Mouse (Mus musculus) intestine, embryonic 16.5 days (tissue): Measurements from ENCODE around the gene Ssh2. TPM values are rescaled to one million over a fixed set of nuclear protein-coding genes. Genes with fewer than 3 reads are reported as not detected.

Experiments used
- ATAC-seq: fragments of 200-750 bp; cut with Nextera tagmentation; 2 replicates; pipeline ENCODE4 v1.8.0; 2017; ENCODE audit warnings: moderate TSS enrichment, moderate library complexity
- H3K27ac ChIP-seq: fragments of 300-500 bp; sonication (generic); 2 replicates; pipeline ENCODE4 v1.5.1; 2014; ENCODE audit warnings: mild to moderate bottlenecking, low read length
- H3K27me3 ChIP-seq: fragments of 300-500 bp; sonication (generic); replicated peaks from 2 replicates; pipeline ENCODE4 v1.6.1; 2014; ENCODE audit warnings: low read length, control low read depth, mixed read lengths; ENCODE audit not compliant: control insufficient read depth, insufficient read depth
- H3K36me3 ChIP-seq: fragments of 300-500 bp; sonication (generic); 2 replicates; pipeline ENCODE4 v1.6.1; 2014; ENCODE audit warnings: low read length, control low read depth; ENCODE audit not compliant: control insufficient read depth, insufficient read depth
- H3K4me1 ChIP-seq: fragments of 300-500 bp; sonication (generic); 2 replicates; pipeline ENCODE4 v1.6.1; 2014; ENCODE audit warnings: low read length, control low read depth, mixed read lengths; ENCODE audit not compliant: control insufficient read depth, insufficient read depth
- H3K4me2 ChIP-seq: fragments of 300-500 bp; sonication (generic); 2 replicates; pipeline ENCODE4 v1.6.1; 2014; ENCODE audit warnings: low read depth, low read length, control low read depth
- H3K4me3 ChIP-seq: fragments of 300-500 bp; sonication (generic); 2 replicates; pipeline ENCODE4 v1.5.1; 2014; ENCODE audit warnings: mild to moderate bottlenecking, low read length
- H3K9ac ChIP-seq: fragments of 300-500 bp; sonication (generic); 2 replicates; pipeline ENCODE4 v1.6.1; 2014; ENCODE audit warnings: low read depth, low read length
- H3K9me3 ChIP-seq: fragments of 300-500 bp; sonication (generic); 2 replicates; pipeline ENCODE4 v1.6.1; 2016; ENCODE audit warnings: low read length, control low read depth; ENCODE audit not compliant: control insufficient read depth
- WGBS: fragments of 180-500 bp; shearing (Covaris S2); extraction: QIAGEN DNeasy Blood & Tissue Kit; methylation state at CpG from one replicate; pipeline ENCODE4 v1.1.7; 2014; 5-methylcytosine and 5-hydroxymethylcytosine counted together
- polyA plus RNA-seq: library from polyadenylated mRNA; unstranded; fragments of >200 nt; fragmentation: Nextera tagmentation; extraction: Ambion mirVana; gene quantifications from 2 replicates; pipeline ENCODE4 v1.2.1, GENCODE M21; 2015

Gene Ssh2
- polyA plus RNA-seq, 1 experiment from 2014 or later: 5.0 TPM

DNA sequence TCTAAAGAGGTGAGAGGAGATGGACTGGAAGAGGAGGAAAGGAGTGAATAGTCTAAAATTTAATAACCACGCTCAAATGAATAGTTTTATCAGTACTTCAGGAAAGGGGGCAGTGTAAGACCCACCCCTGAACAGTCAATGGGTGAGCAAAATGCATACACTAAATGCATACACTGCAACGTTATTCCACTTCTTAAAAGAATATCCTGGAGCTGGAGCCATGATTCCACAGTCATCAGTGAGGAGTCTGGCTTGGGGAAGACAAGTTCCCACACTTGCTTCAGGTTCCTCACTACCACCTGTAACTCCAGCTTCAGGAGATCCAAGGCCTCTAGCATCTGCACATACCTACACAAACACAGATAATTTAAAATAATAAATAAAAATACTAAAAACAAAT lies 133.6 kb downstream of the Ssh2 start:
- no peaks in the 10 kb centered on the region for H3K27me3 ChIP-seq
- no peaks in the 10 kb centered on the region for H3K9me3 ChIP-seq
- no peak overlapping the region for H3K27ac ChIP-seq
- no peak overlapping the region for H3K4me3 ChIP-seq
- no peak overlapping the region for H3K4me2 ChIP-seq
- ATAC-seq: no peak
- no peak overlapping the region for H3K9ac ChIP-seq
- H3K36me3 ChIP-seq: no peaks in the 10 kb centered on the region
- 84% methylated on average over 2 of the region's 2 CpGs for WGBS
- H3K4me1 ChIP-seq: peaks cover 2% of the 10 kb centered on the region; the same call in 1 of the 2 replicates

DNA sequence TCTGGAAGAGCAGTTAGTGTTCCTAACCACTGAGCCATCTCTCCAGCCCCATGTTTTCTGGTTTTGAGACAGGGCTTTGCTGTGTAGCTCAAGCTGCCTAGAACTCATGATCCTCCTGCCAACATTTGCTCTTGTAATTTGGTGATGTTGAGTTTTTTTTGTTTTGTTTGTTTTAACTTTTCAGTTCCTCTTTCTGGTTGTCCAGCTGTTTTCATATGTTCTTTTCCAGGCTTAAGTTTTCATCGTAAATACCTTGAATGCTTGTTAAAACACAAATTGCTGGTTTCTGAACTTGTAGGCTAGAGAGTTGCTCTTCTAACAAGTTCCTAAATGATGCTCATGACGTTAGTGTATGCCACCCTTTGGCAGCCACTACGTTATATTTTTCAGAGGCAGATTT lies 139.0 kb downstream of the Ssh2 start:
- Histone ChIP-seq H3K4me2 (no peak overlapping the region), H3K27me3 (no peaks in the 10 kb centered on the region), H3K36me3 (no peaks in the 10 kb centered on the region), H3K4me1 (0 out of 2 replicates have a peak, but pooled peaks cover 2% of the 10 kb centered on the region), H3K27ac (no peak overlapping the region), H3K4me3 (no peak overlapping the region), H3K9ac (no peak overlapping the region), H3K9me3 (no peaks in the 10 kb centered on the region)
- no peak for ATAC-seq
- WGBS: 82% methylated on average over 3 of the region's 3 CpGs

- WGBS: 66% methylated on average over 1 of the region's 1 CpGs
- Histone ChIP-seq H3K4me1 (no peaks in the 10 kb centered on the region), H3K36me3 (no peaks in the 10 kb centered on the region), H3K4me2 (no peak overlapping the region), H3K9me3 (no peaks in the 10 kb centered on the region), H3K27me3 (no peaks in the 10 kb centered on the region), H3K9ac (no peak overlapping the region), H3K4me3 (no peak overlapping the region), H3K27ac (no peak overlapping the region)
- 0 out of 2 replicates have a peak, but pooled peaks have one; percentile 66 for ATAC-seq
These were observed 141.8 kb downstream of the Ssh2 start for GRCm38 (mm10) chr11:77357839-77358238.

GRCm38 (mm10) chr11:77363476-77363875 lies 147.4 kb downstream of the Ssh2 start:
- Histone ChIP-seq H3K36me3 (no peaks in the 10 kb centered on the region), H3K4me1 (no peaks in the 10 kb centered on the region), H3K27me3 (no peaks in the 10 kb centered on the region), H3K4me3 (no peak overlapping the region), H3K9me3 (no peaks in the 10 kb centered on the region), H3K27ac (no peak overlapping the region), H3K9ac (no peak overlapping the region), H3K4me2 (no peak overlapping the region)
- no peak for ATAC-seq
- WGBS: 65% methylated on average over 2 of the region's 2 CpGs

DNA sequence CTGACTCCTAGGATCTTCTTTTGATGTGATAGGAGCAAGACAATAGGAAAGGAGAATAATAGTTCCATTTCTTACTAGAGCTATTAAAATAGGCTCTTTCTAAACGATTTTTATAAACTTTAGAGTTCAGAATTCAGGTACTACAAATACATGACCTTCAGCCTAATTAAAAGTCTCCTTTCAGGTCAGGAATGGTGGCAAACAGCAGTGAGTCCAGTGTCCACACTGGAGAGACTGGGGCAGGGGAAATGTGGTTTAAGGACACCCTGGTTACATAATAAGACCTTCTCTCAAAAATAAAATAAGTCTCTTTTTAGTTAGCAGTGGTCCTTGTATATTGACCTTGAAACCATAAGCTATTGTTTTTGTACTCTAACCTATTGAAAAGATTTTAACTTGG lies 148.3 kb downstream of the Ssh2 start:
- Histone ChIP-seq H3K27me3 (no peaks in the 10 kb centered on the region), H3K9me3 (no peaks in the 10 kb centered on the region), H3K4me1 (no peaks in the 10 kb centered on the region), H3K4me3 (no peak overlapping the region), H3K27ac (no peak overlapping the region), H3K36me3 (no peaks in the 10 kb centered on the region), H3K4me2 (no peak overlapping the region), H3K9ac (no peak overlapping the region)
- no peak for ATAC-seq
- WGBS: 64% methylated on average over 1 of the region's 1 CpGs

- H3K4me2 ChIP-seq: no peak overlapping the region
- 90% methylated on average over 6 of the region's 6 CpGs for WGBS
- no peak for ATAC-seq
- H3K9ac ChIP-seq: no peak overlapping the region
- H3K27me3 ChIP-seq: no peaks in the 10 kb centered on the region
- no peaks in the 10 kb centered on the region for H3K36me3 ChIP-seq
- H3K27ac ChIP-seq: no peak overlapping the region
- no peaks in the 10 kb centered on the region; the same call in 1 of the 2 replicates for H3K4me1 ChIP-seq
- no peaks in the 10 kb centered on the region for H3K9me3 ChIP-seq
- no peak overlapping the region for H3K4me3 ChIP-seq
These were observed 149.8 kb downstream of the Ssh2 start for GRCm38 (mm10) chr11:77365706-77366386.

GRCm38 (mm10) chr11:77367541-77368270 lies 151.6 kb downstream of the Ssh2 start:
- no peaks in the 10 kb centered on the region for H3K9me3 ChIP-seq
- no peak overlapping the region for H3K9ac ChIP-seq
- H3K4me3 ChIP-seq: no peak overlapping the region
- no peak overlapping the region for H3K4me2 ChIP-seq
- no peaks in the 10 kb centered on the region; the same call in 1 of the 2 replicates for H3K4me1 ChIP-seq
- no peaks in the 10 kb centered on the region for H3K27me3 ChIP-seq
- 94% methylated on average over 9 of the region's 9 CpGs for WGBS
- ATAC-seq: no peak
- H3K27ac ChIP-seq: no peak overlapping the region
- H3K36me3 ChIP-seq: no peaks in the 10 kb centered on the region

DNA sequence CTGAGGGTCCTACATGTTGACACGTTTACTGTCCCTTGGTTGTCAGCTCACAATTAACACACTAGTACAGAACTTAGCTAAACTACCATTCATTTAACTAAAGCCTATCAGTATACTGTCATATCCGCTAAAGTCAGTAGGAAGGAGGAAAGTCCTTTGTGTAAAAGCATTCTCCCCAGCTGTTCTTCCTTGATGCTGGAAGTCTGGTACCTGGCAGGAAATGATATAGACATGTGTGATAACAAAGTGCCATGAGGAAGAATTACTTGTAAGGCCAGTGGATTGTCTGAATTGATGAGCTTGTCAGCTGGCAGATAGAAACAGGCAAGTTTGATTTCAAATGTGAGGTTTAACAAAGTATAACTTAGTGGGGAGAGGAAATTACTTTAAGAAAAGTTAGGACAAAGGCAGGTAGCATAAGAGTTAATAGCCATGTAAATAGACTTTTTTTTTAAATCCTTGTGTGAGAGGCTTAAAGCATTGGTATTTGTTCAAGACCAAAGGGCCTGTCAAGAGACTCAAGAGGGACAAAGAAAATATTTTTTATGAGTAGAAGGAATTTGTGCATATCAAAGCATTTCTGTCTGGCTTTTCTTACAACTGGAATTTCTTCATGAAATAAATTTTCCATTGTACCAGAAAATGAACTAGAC lies 153.2 kb downstream of the Ssh2 start:
- no peaks in the 10 kb centered on the region; the same call in 1 of the 2 replicates for H3K4me1 ChIP-seq

DNA sequence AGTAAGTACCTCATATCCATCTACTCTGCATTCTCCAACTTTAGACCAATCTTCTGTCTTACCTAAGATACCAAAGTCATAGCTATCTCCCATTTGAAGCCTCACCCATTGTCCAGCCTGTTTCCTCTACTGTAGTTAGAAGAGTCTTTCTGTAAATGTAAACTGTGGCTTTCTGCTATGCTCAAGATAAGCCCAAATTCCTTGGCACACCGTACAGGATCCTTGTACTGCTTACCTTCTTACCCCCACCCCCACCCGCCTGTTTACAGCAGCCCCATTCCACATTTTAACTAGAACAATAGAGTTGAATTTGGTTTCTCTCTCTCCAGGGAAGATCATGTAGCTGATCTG lies 153.7 kb downstream of the Ssh2 start:
- H3K36me3 ChIP-seq: no peaks in the 10 kb centered on the region
- 56% methylated on average over 2 of the region's 2 CpGs for whole genome bisulfite sequencing
- H3K27ac ChIP-seq: no peak overlapping the region
- no peak overlapping the region for H3K9ac ChIP-seq
- H3K4me1 ChIP-seq: no peaks in the 10 kb centered on the region; the same call in 1 of the 2 replicates
- H3K9me3 ChIP-seq: no peaks in the 10 kb centered on the region
- ATAC-seq: no peak
- no peak overlapping the region for H3K4me2 ChIP-seq
- no peak overlapping the region for H3K4me3 ChIP-seq
- H3K27me3 ChIP-seq: no peaks in the 10 kb centered on the region

More for the DNA sequence above, 153.2 kb downstream of the Ssh2 start:
- Histone ChIP-seq H3K27ac (no peak overlapping the region), H3K27me3 (no peaks in the 10 kb centered on the region), H3K9me3 (no peaks in the 10 kb centered on the region), H3K4me3 (no peak overlapping the region), H3K9ac (no peak overlapping the region), H3K36me3 (no peaks in the 10 kb centered on the region), H3K4me2 (no peak overlapping the region)
- WGBS: 74% methylated on average over 2 of the region's 2 CpGs
- ATAC-seq: no peak
